Mouse (Mus musculus) heart, postnatal 0 days (tissue): Measurements from ENCODE around the gene Socs1. TPM values are rescaled to one million over a fixed set of nuclear protein-coding genes. Genes with fewer than 3 reads are reported as not detected.
"Not testable (repeated sequence)": the region's sequence is repeated elsewhere in the genome, so short reads cannot be mapped to it uniquely, and the experiment has no call there.

Experiments
- ATAC-seq: fragments of 200-750 bp; cut with Nextera tagmentation; 2 replicates; pipeline ENCODE4 v1.8.0; 2017; ENCODE audit warnings: low read depth, moderate number of reproducible peaks, moderate library complexity; ENCODE audit not compliant: insufficient read depth
- DNase-seq: peaks from one replicate; pipeline ENCODE4 v3.0.0-alpha.2; 2016; ENCODE audit warnings: low spot score
- H3K27ac ChIP-seq: fragments of 300-500 bp; sonication (generic); 2 replicates; pipeline ENCODE4 v1.5.1; 2014; ENCODE audit warnings: low read depth, mild to moderate bottlenecking
- H3K27me3 ChIP-seq: fragments of 300-500 bp; sonication (generic); 2 replicates; pipeline ENCODE4 v1.6.1; 2014; ENCODE audit warnings: low read length, mixed read lengths; ENCODE audit not compliant: control insufficient read depth, insufficient read depth
- H3K36me3 ChIP-seq: fragments of 300-500 bp; sonication (generic); replicated peaks from 2 replicates; pipeline ENCODE4 v1.6.1; 2014; ENCODE audit warnings: low read length, mixed read lengths; ENCODE audit not compliant: control insufficient read depth, insufficient read depth
- H3K4me1 ChIP-seq: fragments of 300-500 bp; sonication (generic); 2 replicates; pipeline ENCODE4 v1.6.1; 2014; ENCODE audit warnings: antibody characterized with exemption; ENCODE audit not compliant: control insufficient read depth, insufficient read depth
- H3K4me2 ChIP-seq: fragments of 300-500 bp; sonication (generic); 2 replicates; pipeline ENCODE4 v1.6.1; 2014; ENCODE audit warnings: low read depth, mild to moderate bottlenecking, low read length, moderate library complexity
- H3K4me3 ChIP-seq: fragments of 300-500 bp; sonication (generic); 2 replicates; pipeline ENCODE4 v1.5.1; 2014; ENCODE audit warnings: low read depth, low read length
- H3K9ac ChIP-seq: fragments of 300-500 bp; sonication (generic); replicated peaks from 2 replicates; pipeline ENCODE4 v1.6.1; 2014; ENCODE audit warnings: low read depth, low read length, mixed read lengths
- H3K9me3 ChIP-seq: fragments of 300-500 bp; sonication (generic); replicated peaks from 2 replicates; pipeline ENCODE4 v1.6.1; 2016; ENCODE audit warnings: low read length; ENCODE audit not compliant: control insufficient read depth
- CTCF ChIP-seq: IDR thresholded peaks from 2 replicates; pipeline ENCODE4 v1.5.1; 2016; ENCODE audit warnings: antibody characterized with exemption, control low read depth, low read depth
- EP300 ChIP-seq: IDR thresholded peaks from 2 replicates; pipeline ENCODE4 v1.6.1; 2016; ENCODE audit warnings: antibody characterized with exemption, low read depth
- WGBS: fragments of 180-500 bp; shearing (Covaris S2); extraction: QIAGEN DNeasy Blood & Tissue Kit; methylation state at CpG from one replicate; pipeline ENCODE4 v1.1.7; 2014; 5-methylcytosine and 5-hydroxymethylcytosine counted together
- polyA plus RNA-seq: library from polyadenylated mRNA; unstranded; fragments of >200 nt; fragmentation: Nextera tagmentation; extraction: Ambion mirVana; gene quantifications from 2 replicates; pipeline ENCODE4 v1.2.1, GENCODE M21; 2015
- total RNA-seq: library from RNA; depleted of rRNA; stranded (reverse); fragments of >200 nt; gene quantifications from 2 replicates; pipeline ENCODE4 v1.2.3, GENCODE M21; 2014; ENCODE audit warnings: low replicate concordance

The Socs1 gene
- total and polyA plus RNA-seq, 2 experiments from 2014 or later = 0.80 to 2.7 TPM

DNA sequence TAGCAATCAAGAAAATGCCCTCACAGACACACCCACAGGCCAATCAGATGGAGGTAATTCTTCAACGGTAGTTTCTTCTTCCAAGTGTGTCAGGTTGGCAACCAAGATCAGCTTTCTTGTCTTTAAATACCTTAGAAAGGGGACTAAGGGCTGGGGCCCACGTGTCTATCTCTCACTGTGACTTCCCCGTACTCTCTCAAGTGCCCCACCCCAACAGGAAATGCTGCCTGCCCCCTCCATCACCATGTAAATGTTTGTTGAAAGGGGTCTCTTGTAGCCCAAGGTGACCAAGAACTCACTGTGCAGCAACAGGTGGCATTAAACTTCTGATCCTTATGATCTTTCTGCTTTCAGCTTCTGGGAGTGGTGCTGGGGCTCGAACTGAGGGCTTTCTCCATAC is 28.4 kb upstream of the Socs1 start:
- no peaks in the 10 kb centered on the region for H3K9me3 ChIP-seq
- no peak for ATAC-seq
- WGBS = 82% methylated on average over 4 of the region's 4 CpGs

DNA sequence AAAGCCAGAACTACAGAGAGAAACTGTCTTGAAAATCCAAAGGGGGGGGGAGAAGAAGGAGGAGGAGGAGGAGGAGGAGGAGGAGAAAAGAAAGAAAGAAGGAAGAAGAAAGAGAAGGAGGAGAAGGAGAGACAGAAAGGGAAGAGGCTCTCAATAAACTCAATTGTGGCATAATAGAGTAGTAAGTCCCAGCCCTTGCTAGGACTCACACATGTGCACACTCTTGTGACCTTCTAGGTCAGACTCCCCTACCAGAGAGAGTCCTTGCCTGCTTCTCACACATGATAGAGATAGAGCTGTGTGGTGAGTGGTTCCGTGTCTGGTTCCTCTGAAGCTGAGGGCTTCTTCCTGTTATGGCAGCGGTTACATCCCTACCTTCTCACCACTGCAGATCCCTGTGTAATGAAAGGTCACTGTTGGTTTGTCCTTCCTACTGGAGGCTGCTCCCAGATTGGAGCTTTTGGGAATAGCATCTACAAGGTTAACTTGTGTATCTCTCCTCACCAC is 27.6 kb upstream of the Socs1 start, which contains the start of gene Gm11172:
Gene Gm11172 (plus strand): TSS at position 51 of the 507 bp plus-strand sequence.
- DNase-seq (no peak), ATAC-seq (no peak)
- H3K9me3 ChIP-seq = no peaks in the 10 kb centered on the region
- no peak within 1 kb of the TSS for H3K4me3 ChIP-seq
- WGBS = 73% methylated on average over 2 of the region's 2 CpGs
- no peak for TF ChIP-seq EP300
- no peak for TF ChIP-seq CTCF
- H3K4me1 ChIP-seq = peaks cover 9% of the 10 kb centered on the region; the same call in 1 of the 2 replicates
- no peak within 1 kb of the TSS for H3K27ac ChIP-seq
- no peak within 1 kb of the TSS for H3K9ac ChIP-seq
- no peak within 1 kb of the TSS for H3K4me2 ChIP-seq
- no peaks in the 10 kb centered on the region for H3K36me3 ChIP-seq
- H3K27me3 ChIP-seq = no peaks in the 10 kb centered on the region

More for the DNA sequence above, 28.4 kb upstream of the Socs1 start:
- H3K27ac ChIP-seq = no peak overlapping the region
- TF ChIP-seq EP300 (no peak), CTCF (no peak)
- H3K27me3 ChIP-seq = no peaks in the 10 kb centered on the region
- DNase-seq = no peak
- H3K4me3 ChIP-seq = no peak overlapping the region
- H3K36me3 ChIP-seq = no peaks in the 10 kb centered on the region
- H3K4me2 ChIP-seq = no peak overlapping the region
- H3K9ac ChIP-seq = no peak overlapping the region
- H3K4me1 ChIP-seq = peaks cover 9% of the 10 kb centered on the region; the same call in 1 of the 2 replicates

GRCm38 (mm10) chr16:10810376-10810775 is 25.0 kb upstream of the Socs1 start:
- 93% methylated on average over 1 of the region's 1 CpGs for WGBS
- no peaks in the 10 kb centered on the region for H3K9me3 ChIP-seq
- ATAC-seq = no peak

GRCm38 (mm10) chr16:10805789-10806527 is 20.6 kb upstream of the Socs1 start, which contains the start of gene Prm1:
Prm1 (minus strand) TSS chr16:10805839.
- Histone ChIP-seq H3K36me3 (no peaks in the 10 kb centered on the region), H3K9me3 (no peaks in the 10 kb centered on the region), H3K4me3 (no peak within 1 kb of the TSS), H3K27ac (no peak within 1 kb of the TSS; the same call in 1 of the 2 replicates), H3K4me2 (no peak within 1 kb of the TSS), H3K9ac (no peak within 1 kb of the TSS), H3K27me3 (no peaks in the 10 kb centered on the region), H3K4me1 (no peaks in the 10 kb centered on the region)
- 73% methylated on average over 10 of the region's 10 CpGs for WGBS
- no peak for TF ChIP-seq EP300
- TF ChIP-seq CTCF = no peak
- no peak for ATAC-seq
- DNase-seq = no peak

More at GRCm38 (mm10) chr16:10810376-10810775, 25.0 kb upstream of the Socs1 start:
- TF ChIP-seq EP300 = no peak
- TF ChIP-seq CTCF = no peak
- H3K36me3 ChIP-seq = no peaks in the 10 kb centered on the region
- H3K27me3 ChIP-seq = no peaks in the 10 kb centered on the region
- H3K4me1 ChIP-seq = peaks cover 9% of the 10 kb centered on the region; the same call in 1 of the 2 replicates
- H3K9ac ChIP-seq = no peak overlapping the region
- no peak overlapping the region for H3K4me3 ChIP-seq
- no peak overlapping the region for H3K4me2 ChIP-seq
- DNase-seq = no peak
- H3K27ac ChIP-seq = no peak overlapping the region

- WGBS = 72% methylated on average over 3 of the region's 3 CpGs
- H3K36me3 ChIP-seq, H3K27ac ChIP-seq, H3K4me3 ChIP-seq, H3K9me3 ChIP-seq, H3K4me2 ChIP-seq, H3K4me1 ChIP-seq, ATAC-seq, DNase-seq, H3K27me3 ChIP-seq, H3K9ac ChIP-seq: not testable (repeated sequence)
These were observed 17.1 kb upstream of the Socs1 start for GRCm38 (mm10) chr16:10802420-10802819.

DNA sequence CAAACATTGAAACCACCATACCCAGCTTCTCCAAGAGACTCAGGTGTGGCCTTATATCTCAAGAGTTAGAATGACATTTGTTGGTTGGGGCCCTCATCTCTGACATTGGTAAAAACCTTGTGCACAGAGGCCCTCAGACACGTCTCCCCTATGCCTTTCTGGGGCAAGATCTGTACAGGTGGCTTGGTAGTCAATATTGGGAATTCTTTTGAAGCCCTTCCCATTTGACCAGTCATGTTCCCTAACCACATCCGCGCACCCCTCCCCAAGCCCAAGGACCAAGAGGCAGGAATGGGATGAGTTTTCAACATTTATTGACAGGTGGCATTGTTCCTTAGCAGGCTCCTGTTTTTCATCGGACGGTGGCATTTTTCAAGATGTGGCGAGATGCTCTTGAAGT is 10.7 kb upstream of the Socs1 start, which contains the start of gene Prm2:
Gene Prm2 (minus strand): TSS at position 101 of the 400 bp plus-strand sequence.
- DNase-seq (no peak), ATAC-seq (no peak)
- H3K27ac ChIP-seq = no peak within 1 kb of the TSS
- 76% methylated on average over 6 of the region's 6 CpGs for WGBS
- no peak for TF ChIP-seq CTCF
- TF ChIP-seq EP300 = no peak
- no peak within 1 kb of the TSS for H3K4me3 ChIP-seq
- no peaks in the 10 kb centered on the region for H3K4me1 ChIP-seq
- no peak within 1 kb of the TSS for H3K9ac ChIP-seq
- peaks cover 11% of the 10 kb centered on the region for H3K27me3 ChIP-seq
- no peaks in the 10 kb centered on the region for H3K9me3 ChIP-seq
- no peaks in the 10 kb centered on the region for H3K36me3 ChIP-seq
- H3K4me2 ChIP-seq = no peak within 1 kb of the TSS
